Mouse (Mus musculus) hindbrain, embryonic 16.5 days (tissue): ENCODE data around the gene Tnfsf10. TPM values are rescaled to one million over a fixed set of nuclear protein-coding genes. Genes with fewer than 3 reads are reported as not detected.
"Not testable (repeated sequence)": the region's sequence is repeated elsewhere in the genome, so short reads cannot be mapped to it uniquely, and the experiment has no call there.

ENCODE experiments used
- ATAC-seq: fragments of 200-750 bp; cut with Nextera tagmentation; 2 replicates; pipeline ENCODE4 v1.8.0; 2017; ENCODE audit warnings: moderate TSS enrichment, moderate library complexity
- H3K27ac ChIP-seq: fragments of 300-500 bp; sonication (generic); 2 replicates; pipeline ENCODE4 v1.5.1; 2014; ENCODE audit warnings: low read depth, mild to moderate bottlenecking, control low read depth, low read length, moderate library complexity
- H3K27me3 ChIP-seq: fragments of 300-500 bp; sonication (generic); replicated peaks from 2 replicates; pipeline ENCODE4 v1.6.1; 2014; ENCODE audit warnings: low read length; ENCODE audit not compliant: control insufficient read depth, insufficient read depth
- H3K36me3 ChIP-seq: fragments of 300-500 bp; sonication (generic); 2 replicates; pipeline ENCODE4 v1.6.1; 2014; ENCODE audit warnings: mild to moderate bottlenecking, low read length, moderate library complexity, mixed read lengths; ENCODE audit not compliant: control insufficient read depth, insufficient read depth
- H3K4me1 ChIP-seq: fragments of 300-500 bp; sonication (generic); 2 replicates; pipeline ENCODE4 v1.6.1; 2014; ENCODE audit warnings: low read depth, low read length; ENCODE audit not compliant: control insufficient read depth, insufficient read depth
- H3K4me2 ChIP-seq: fragments of 300-500 bp; sonication (generic); 2 replicates; pipeline ENCODE4 v1.6.1; 2014; ENCODE audit warnings: mild to moderate bottlenecking, low read length, control low read depth, moderate library complexity
- H3K4me3 ChIP-seq: fragments of 300-500 bp; sonication (generic); 2 replicates; pipeline ENCODE4 v1.5.1; 2014; ENCODE audit warnings: mild to moderate bottlenecking, low read length, control low read depth, moderate library complexity
- H3K9ac ChIP-seq: fragments of 300-500 bp; sonication (generic); 2 replicates; pipeline ENCODE4 v1.6.1; 2014; ENCODE audit warnings: low read depth, mild to moderate bottlenecking, control low read depth, low read length, moderate library complexity
- H3K9me3 ChIP-seq: fragments of 300-500 bp; sonication (generic); 2 replicates; pipeline ENCODE4 v1.6.1; 2014; ENCODE audit warnings: mild to moderate bottlenecking, low read length, moderate library complexity; ENCODE audit not compliant: control insufficient read depth
- WGBS: fragments of 180-500 bp; shearing (Covaris S2); extraction: QIAGEN DNeasy Blood & Tissue Kit; methylation state at CpG from one replicate; pipeline ENCODE4 v1.1.7; 2014; 5-methylcytosine and 5-hydroxymethylcytosine counted together
- polyA plus RNA-seq: library from polyadenylated mRNA; unstranded; fragments of >200 nt; fragmentation: Nextera tagmentation; extraction: Ambion mirVana; gene quantifications from 2 replicates; pipeline ENCODE4 v1.2.1, GENCODE M21; 2015

The Tnfsf10 gene
- polyA plus RNA-seq, 1 experiment from 2014 or later, result 0.15 TPM

GRCm38 (mm10) chr3:27283071-27283713 lies 33.6 kb upstream of the Tnfsf10 start:
- peak; percentile 67 for ATAC-seq
- Histone ChIP-seq H3K4me2 (peak overlapping the region; percentile 85), H3K36me3 (no peaks in the 10 kb centered on the region), H3K9me3 (no peaks in the 10 kb centered on the region), H3K4me1 (peaks cover 8% of the 10 kb centered on the region), H3K27me3 (no peaks in the 10 kb centered on the region), H3K27ac (peak overlapping the region; percentile 61), H3K9ac (peak overlapping the region; percentile 52), H3K4me3 (peak overlapping the region; percentile 35)
- WGBS, result under 1% methylated on average over 27 of the region's 27 CpGs

GRCm38 (mm10) chr3:27283796-27284195 lies 33.0 kb upstream of the Tnfsf10 start:
- H3K36me3 ChIP-seq, result no peaks in the 10 kb centered on the region

GRCm38 (mm10) chr3:27284227-27284626 lies 32.6 kb upstream of the Tnfsf10 start:
- no peak overlapping the region for H3K9ac ChIP-seq
- no peaks in the 10 kb centered on the region for H3K27me3 ChIP-seq
- ATAC-seq, result no peak
- no peaks in the 10 kb centered on the region for H3K36me3 ChIP-seq
- H3K9me3 ChIP-seq, result no peaks in the 10 kb centered on the region
- no peak overlapping the region for H3K4me2 ChIP-seq
- WGBS, result 89% methylated on average over 5 of the region's 5 CpGs
- H3K4me3 ChIP-seq, result no peak overlapping the region
- H3K27ac ChIP-seq, result no peak overlapping the region
- peaks cover 8% of the 10 kb centered on the region for H3K4me1 ChIP-seq

More at GRCm38 (mm10) chr3:27283796-27284195, 33.0 kb upstream of the Tnfsf10 start:
- Histone ChIP-seq H3K9ac (no peak overlapping the region; the same call in 1 of the 2 replicates), H3K4me2 (peak overlapping the region; percentile 85), H3K27ac (no peak overlapping the region), H3K27me3 (no peaks in the 10 kb centered on the region), H3K9me3 (no peaks in the 10 kb centered on the region), H3K4me1 (peaks cover 8% of the 10 kb centered on the region), H3K4me3 (no peak overlapping the region; the same call in 1 of the 2 replicates)
- 40% methylated on average over 7 of the region's 7 CpGs for WGBS
- ATAC-seq, result no peak; the same call in 1 of the 2 replicates

- peaks cover 8% of the 10 kb centered on the region for H3K4me1 ChIP-seq
- H3K9me3 ChIP-seq, result no peaks in the 10 kb centered on the region
- ATAC-seq, result no peak
- H3K9ac ChIP-seq, result no peak overlapping the region
- no peak overlapping the region for H3K4me3 ChIP-seq
- H3K36me3 ChIP-seq, result no peaks in the 10 kb centered on the region
- H3K27ac ChIP-seq, result no peak overlapping the region
- no peak overlapping the region for H3K4me2 ChIP-seq
- no peaks in the 10 kb centered on the region for H3K27me3 ChIP-seq
- 81% methylated on average over 9 of the region's 9 CpGs for WGBS
Observed at GRCm38 (mm10) chr3:27285072-27285471, 31.8 kb upstream of the Tnfsf10 start.

- H3K27ac ChIP-seq, result no peak overlapping the region
Observed at GRCm38 (mm10) chr3:27288301-27288700, 28.5 kb upstream of the Tnfsf10 start.

GRCm38 (mm10) chr3:27288909-27289308 lies 27.9 kb upstream of the Tnfsf10 start:
- H3K27ac ChIP-seq, result no peak overlapping the region
- ATAC-seq, result no peak
- no peaks in the 10 kb centered on the region for H3K9me3 ChIP-seq
- no peak overlapping the region for H3K9ac ChIP-seq
- no peak overlapping the region for H3K4me2 ChIP-seq
- no peak overlapping the region for H3K4me3 ChIP-seq
- 64% methylated on average over 8 of the region's 8 CpGs for WGBS
- H3K4me1 ChIP-seq, result no peaks in the 10 kb centered on the region
- no peaks in the 10 kb centered on the region for H3K36me3 ChIP-seq
- H3K27me3 ChIP-seq, result no peaks in the 10 kb centered on the region

More at GRCm38 (mm10) chr3:27288301-27288700, 28.5 kb upstream of the Tnfsf10 start:
- Histone ChIP-seq H3K4me2 (no peak overlapping the region), H3K27me3 (no peaks in the 10 kb centered on the region), H3K9me3 (no peaks in the 10 kb centered on the region), H3K4me3 (no peak overlapping the region), H3K4me1 (peaks cover 2% of the 10 kb centered on the region), H3K36me3 (no peaks in the 10 kb centered on the region), H3K9ac (no peak overlapping the region)
- ATAC-seq, result no peak
- WGBS, result 81% methylated on average over 2 of the region's 2 CpGs

GRCm38 (mm10) chr3:27290285-27290684 lies 26.5 kb upstream of the Tnfsf10 start:
- no peaks in the 10 kb centered on the region for H3K36me3 ChIP-seq
- no peaks in the 10 kb centered on the region for H3K9me3 ChIP-seq
- H3K4me3 ChIP-seq, result no peak overlapping the region
- no peaks in the 10 kb centered on the region for H3K27me3 ChIP-seq
- WGBS, result 80% methylated on average over 5 of the region's 5 CpGs
- H3K27ac ChIP-seq, result no peak overlapping the region
- H3K4me2 ChIP-seq, result no peak overlapping the region
- no peak overlapping the region for H3K9ac ChIP-seq
- H3K4me1 ChIP-seq, result no peaks in the 10 kb centered on the region
- no peak for ATAC-seq

- not testable (repeated sequence) for H3K36me3 ChIP-seq, H3K9ac ChIP-seq, H3K4me2 ChIP-seq, H3K27me3 ChIP-seq, H3K9me3 ChIP-seq, H3K4me3 ChIP-seq, ATAC-seq, H3K4me1 ChIP-seq, H3K27ac ChIP-seq
- WGBS, result 93% methylated on average over 5 of the region's 5 CpGs
Observed at GRCm38 (mm10) chr3:27290945-27291344, 25.9 kb upstream of the Tnfsf10 start.

- 86% methylated on average over 4 of the region's 4 CpGs for WGBS
- not testable (repeated sequence) for H3K9me3 ChIP-seq, H3K27ac ChIP-seq, ATAC-seq, H3K36me3 ChIP-seq, H3K9ac ChIP-seq, H3K4me1 ChIP-seq, H3K27me3 ChIP-seq, H3K4me2 ChIP-seq, H3K4me3 ChIP-seq
Observed at GRCm38 (mm10) chr3:27291411-27291810, 25.4 kb upstream of the Tnfsf10 start.
